Mouse (Mus musculus) urinary bladder, postnatal 4 days (tissue): Measurements from ENCODE around the gene Grin2d.
A peak's percentile ranks its signal among the peaks of the same experiment; 100 is the strongest.
"Not testable (repeated sequence)": the region's sequence is repeated elsewhere in the genome, so short reads cannot be mapped to it uniquely, and the experiment has no call there.

ENCODE experiments used
- DNase-seq, 2 experiments: peaks; one replicate each; pipeline ENCODE4 v3.0.0; 2021 to 2022; ENCODE audit warnings: low spot score in 2 of 2

Gene Grin2d

GRCm38 (mm10) chr7:45878278-45878677 lies at the start of gene Grin2d:
TSS of gene Grin2d (minus strand) at chr7:45878378.
- DNase-seq = not testable (repeated sequence)

GRCm38 (mm10) chr7:45924429-45924816 lies 46.2 kb upstream of the Grin2d start:
- DNase-seq = no peak

- DNase-seq = peak in 1 of 2 experiments; percentile 73
Measured at GRCm38 (mm10) chr7:45923762-45924428, 45.7 kb upstream of the Grin2d start, which contains the start of gene Ccdc114. TSS of gene Ccdc114 (plus strand) at chr7:45924072.

GRCm38 (mm10) chr7:45922928-45923761 lies 45.0 kb upstream of the Grin2d start:
- peak; percentile 95 to 96 for DNase-seq

GRCm38 (mm10) chr7:45921950-45922600 lies 43.9 kb upstream of the Grin2d start:
- no peak for DNase-seq

GRCm38 (mm10) chr7:45921242-45921621 lies 43.1 kb upstream of the Grin2d start, which contains the start of gene Emp3:
TSS of gene Emp3 (minus strand) at chr7:45921404.
- DNase-seq = peak in 1 of 2 experiments; percentile 63

GRCm38 (mm10) chr7:45920583-45921241 lies 42.5 kb upstream of the Grin2d start:
- no peak for DNase-seq

- no peak for DNase-seq
Measured at GRCm38 (mm10) chr7:45919761-45920160, 41.6 kb upstream of the Grin2d start.

GRCm38 (mm10) chr7:45919083-45919671 lies 41.0 kb upstream of the Grin2d start:
- DNase-seq = no peak

GRCm38 (mm10) chr7:45917926-45918325 lies 39.7 kb upstream of the Grin2d start:
- no peak for DNase-seq

GRCm38 (mm10) chr7:45917004-45917704 lies 39.0 kb upstream of the Grin2d start:
- no peak for DNase-seq

GRCm38 (mm10) chr7:45916056-45917003 lies 38.2 kb upstream of the Grin2d start:
- DNase-seq = peak; percentile 82 to 87

GRCm38 (mm10) chr7:45915011-45915410 lies 36.8 kb upstream of the Grin2d start:
- DNase-seq = no peak

- DNase-seq = no peak
Measured at GRCm38 (mm10) chr7:45914067-45914466, 35.9 kb upstream of the Grin2d start.

- DNase-seq = no peak
Measured at GRCm38 (mm10) chr7:45909145-45909544, 31.0 kb upstream of the Grin2d start.

GRCm38 (mm10) chr7:45908384-45908783 lies 30.2 kb upstream of the Grin2d start:
- DNase-seq = no peak

GRCm38 (mm10) chr7:45906622-45907021 lies 28.4 kb upstream of the Grin2d start:
- no peak for DNase-seq

GRCm38 (mm10) chr7:45902481-45903002 lies 24.4 kb upstream of the Grin2d start:
- no peak for DNase-seq

- DNase-seq = no peak
Measured at GRCm38 (mm10) chr7:45901562-45901961, 23.4 kb upstream of the Grin2d start.
